Mouse (Mus musculus): Measurements from ENCODE around the gene Olfr1375. TPM values are rescaled to one million over a fixed set of nuclear protein-coding genes. Genes with fewer than 3 reads are reported as not detected.
"Not testable (repeated sequence)": the region's sequence is repeated elsewhere in the genome, so short reads cannot be mapped to it uniquely, and the experiment has no call there.

Gene Olfr1375
- total RNA-seq (2021): not detected
- long read RNA-seq, experiment 1: 0 reads
- long read RNA-seq, experiment 2: 0 reads

- DNase-seq; intact Hi-C loops (cut with DNase I; ENCODE audit: low total_unique reads): not testable (repeated sequence)
Measured at GRCm38 (mm10) chr11:51047809-51048208, at the start of gene Olfr1375. Olfr1375 (plus strand) TSS chr11:51048109.

DNA sequence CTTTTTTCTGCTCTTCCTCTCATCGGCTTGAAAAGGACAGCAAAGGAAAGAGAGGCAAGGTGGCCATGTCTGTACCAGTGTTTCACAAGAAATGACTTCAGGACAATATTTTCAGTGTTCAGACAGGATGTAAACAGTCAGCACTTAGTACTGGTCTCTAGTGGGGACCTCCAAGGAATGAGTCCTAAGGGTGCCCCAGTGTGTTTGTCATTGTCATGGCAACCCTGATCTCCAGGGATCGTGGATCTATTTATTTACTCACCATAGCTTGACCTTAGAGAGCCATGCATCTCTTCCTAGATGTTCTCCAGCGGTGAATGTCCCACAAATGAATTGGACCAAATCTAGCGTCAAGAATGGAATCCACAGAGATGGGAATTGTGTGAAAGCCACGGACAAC lies 44.6 kb upstream of the Olfr1375 start, which contains the start of gene Olfr51:
TSS of gene Olfr51 (plus strand) at position 301 of the 400 bp plus-strand sequence.
- intact Hi-C loops (cut with DNase I; ENCODE audit: low total_unique reads): no loop called here
- DNase-seq: no peak

DNA sequence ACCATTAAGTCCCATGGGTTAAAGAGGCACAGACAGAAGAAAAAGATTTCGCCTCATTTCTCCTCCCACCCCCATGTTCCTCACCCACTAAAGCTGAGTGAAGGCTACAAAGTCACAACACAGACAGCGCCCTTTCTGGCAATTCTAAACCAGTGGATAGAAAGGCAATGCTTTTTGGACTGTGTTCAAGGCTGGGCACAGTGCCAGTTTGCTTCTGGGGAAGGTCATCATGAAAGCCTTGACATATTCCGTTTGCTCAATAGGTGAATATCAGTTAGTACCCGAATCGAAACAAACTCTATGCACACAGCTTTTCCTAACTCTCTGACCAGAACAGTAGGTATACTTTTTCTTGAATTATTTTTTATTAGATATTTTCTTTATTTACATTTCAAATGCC lies 36.1 kb upstream of the Olfr1375 start:
- intact Hi-C loops (cut with DNase I; ENCODE audit: low total_unique reads): no loop called here
- no peak for DNase-seq

- DNase-seq: no peak
- intact Hi-C loops (cut with DNase I; ENCODE audit: low total_unique reads): no loop called here
Measured at GRCm38 (mm10) chr11:51013936-51014335, 34.0 kb upstream of the Olfr1375 start, which contains the start of gene Olfr54. Olfr54 (plus strand) TSS chr11:51014236.

DNA sequence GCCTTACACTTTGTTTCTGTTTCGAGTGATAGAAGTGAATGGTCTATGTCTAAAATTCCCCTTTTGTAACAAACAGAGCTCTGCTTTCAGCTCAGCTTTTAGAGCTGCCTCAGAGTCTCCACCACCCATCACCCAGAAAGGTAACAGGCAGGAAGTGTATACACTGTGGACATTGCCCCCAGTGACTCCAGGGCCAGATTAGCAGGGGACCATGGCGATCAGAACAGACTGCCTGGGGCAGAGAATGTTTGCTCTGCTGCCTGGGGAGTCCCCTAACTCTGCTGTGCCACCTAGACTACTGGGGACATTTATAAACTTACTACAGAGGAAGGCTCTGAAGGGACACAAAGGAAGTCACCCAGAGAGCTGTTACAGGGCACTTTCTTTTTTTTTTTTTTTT lies 31.6 kb upstream of the Olfr1375 start:
- intact Hi-C loops (cut with DNase I; ENCODE audit: low total_unique reads): no loop called here
- DNase-seq: no peak

GRCm38 (mm10) chr11:51026811-51027210 lies 21.1 kb upstream of the Olfr1375 start:
- DNase-seq; intact Hi-C loops (cut with DNase I; ENCODE audit: low total_unique reads): not testable (repeated sequence)

DNA sequence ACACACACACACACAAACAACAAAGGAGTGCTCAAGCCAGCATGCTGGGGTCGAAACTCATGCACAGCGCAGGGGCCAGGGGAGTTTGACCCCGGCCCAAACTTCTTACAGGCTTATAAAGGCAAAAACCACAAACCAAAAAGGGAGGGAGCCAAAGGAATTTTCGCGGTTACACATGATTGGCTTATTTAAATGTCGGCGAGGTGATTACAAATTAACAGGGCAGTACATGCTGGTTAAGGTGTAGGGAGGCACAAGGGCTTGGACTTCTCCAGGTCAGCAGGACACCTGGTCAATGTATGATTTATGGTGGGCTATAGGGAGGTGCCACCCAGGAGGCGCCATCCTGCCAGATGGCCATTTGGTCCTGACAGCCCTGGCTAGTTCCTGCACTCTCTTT lies 18.5 kb upstream of the Olfr1375 start:
- DNase-seq; intact Hi-C loops (cut with DNase I; ENCODE audit: low total_unique reads): not testable (repeated sequence)

DNA sequence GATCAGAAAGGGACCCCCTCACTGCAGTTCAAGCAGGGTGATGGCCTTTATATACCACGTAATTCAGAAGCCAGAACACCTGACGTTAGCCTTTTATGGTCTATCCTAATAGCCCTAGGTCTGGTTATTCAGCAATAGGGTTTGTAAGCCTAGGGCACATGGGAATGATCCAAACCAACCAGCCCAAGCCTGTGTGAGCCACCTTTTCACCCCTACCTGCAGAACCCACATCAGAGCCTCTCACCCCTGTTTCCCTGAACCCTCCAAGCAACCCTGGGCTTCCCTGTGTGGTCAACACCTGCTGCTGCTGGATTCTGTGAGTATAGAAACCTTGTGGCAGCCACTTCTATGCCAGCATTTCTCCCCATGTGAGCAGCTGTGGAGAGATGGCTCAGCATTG lies 17.7 kb upstream of the Olfr1375 start:
- intact Hi-C loops (cut with DNase I; ENCODE audit: low total_unique reads): loop anchor here (5.0 kb wide), 1 partner anchor 88 kb away; the partner anchor contains the start of gene 4933414I15Rik
- DNase-seq: no peak

GRCm38 (mm10) chr11:51032851-51033250 lies 15.1 kb upstream of the Olfr1375 start:
- intact Hi-C loops (cut with DNase I; ENCODE audit: low total_unique reads): loop anchor here (5.0 kb wide), 1 partner anchor 91 kb away; the partner anchor contains the start of gene 4933414I15Rik
- DNase-seq: no peak

GRCm38 (mm10) chr11:51034141-51034540 lies 13.8 kb upstream of the Olfr1375 start:
- intact Hi-C loops (cut with DNase I; ENCODE audit: low total_unique reads): loop anchor here (5.0 kb wide), 1 partner anchor 92 kb away; the partner anchor contains the start of gene 4933414I15Rik
- DNase-seq: not testable (repeated sequence)

DNA sequence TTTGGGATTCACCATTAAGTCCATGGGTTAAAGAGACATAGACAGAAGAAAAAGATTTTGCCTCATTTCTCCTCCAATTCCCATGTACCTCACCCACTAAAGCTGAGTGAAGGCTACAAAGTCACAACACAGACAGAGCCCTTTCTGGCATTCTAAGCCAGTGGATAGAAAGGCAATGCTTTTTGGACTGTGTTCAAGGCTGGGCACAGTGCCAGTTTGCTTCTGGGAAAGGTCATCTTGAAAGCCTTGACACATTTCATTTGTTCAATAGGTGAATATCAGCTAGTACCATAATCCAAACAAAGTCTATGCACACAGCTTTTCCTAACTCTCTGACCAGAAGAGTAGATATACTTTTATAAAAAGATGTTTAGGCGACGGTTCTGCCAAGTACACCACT lies 12.0 kb upstream of the Olfr1375 start:
- no peak for DNase-seq

GRCm38 (mm10) chr11:51044776-51045175 lies 3.1 kb upstream of the Olfr1375 start:
- intact Hi-C loops (cut with DNase I; ENCODE audit: low total_unique reads); DNase-seq: not testable (repeated sequence)

More for the DNA sequence above, 12.0 kb upstream of the Olfr1375 start:
- intact Hi-C loops (cut with DNase I; ENCODE audit: low total_unique reads): no loop called here

- intact Hi-C loops (cut with DNase I; ENCODE audit: low total_unique reads): no loop called here
- no peak for DNase-seq
Measured at GRCm38 (mm10) chr11:51051678-51052077, 3.8 kb downstream of the Olfr1375 start.

GRCm38 (mm10) chr11:51053230-51053629 lies 5.3 kb downstream of the Olfr1375 start:
- DNase-seq: no peak
- intact Hi-C loops (cut with DNase I; ENCODE audit: low total_unique reads): no loop called here

DNA sequence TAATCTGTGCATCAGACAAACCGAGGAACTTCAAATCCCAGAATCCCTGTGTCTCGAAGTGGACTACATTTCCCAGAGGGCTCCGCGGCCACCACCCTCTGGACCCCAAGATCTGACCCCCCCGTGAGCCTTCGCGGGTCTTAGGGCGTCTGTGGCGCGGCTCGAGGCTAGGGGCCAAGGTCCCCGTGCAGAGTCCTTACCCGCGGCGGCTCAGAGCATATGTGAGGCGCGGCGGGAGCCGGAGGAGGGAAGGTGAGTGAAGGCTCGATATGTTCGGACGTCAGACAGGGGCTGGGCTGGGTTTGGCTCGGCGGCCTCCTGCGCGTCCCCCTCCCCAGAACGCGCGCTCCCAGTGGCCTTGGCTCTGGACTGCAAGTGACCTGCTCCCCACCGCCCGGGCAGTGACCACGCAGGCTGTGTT lies 11.3 kb downstream of the Olfr1375 start, which contains the start of gene Zfp354a:
TSS of gene Zfp354a (plus strand) at position 107 of the 421 bp plus-strand sequence.
- intact Hi-C loops (cut with DNase I; ENCODE audit: low total_unique reads): no loop called here
- peak; percentile 69 for DNase-seq

GRCm38 (mm10) chr11:51059640-51060039 lies 11.7 kb downstream of the Olfr1375 start:
- no peak for DNase-seq
- intact Hi-C loops (cut with DNase I; ENCODE audit: low total_unique reads): loop anchor here (10.0 kb wide), 1 partner anchor 225 kb away; no protein-coding TSS in a partner anchor

GRCm38 (mm10) chr11:51060981-51061380 lies 13.1 kb downstream of the Olfr1375 start:
- intact Hi-C loops (cut with DNase I; ENCODE audit: low total_unique reads): loop anchor here (10.0 kb wide), 1 partner anchor 226 kb away; no protein-coding TSS in a partner anchor
- DNase-seq: no peak

GRCm38 (mm10) chr11:51063276-51063675 lies 15.4 kb downstream of the Olfr1375 start:
- intact Hi-C loops (cut with DNase I; ENCODE audit: low total_unique reads): loop anchor here (10.0 kb wide), 1 partner anchor 228 kb away; no protein-coding TSS in a partner anchor
- no peak for DNase-seq

GRCm38 (mm10) chr11:51063841-51064240 lies 15.9 kb downstream of the Olfr1375 start:
- intact Hi-C loops (cut with DNase I; ENCODE audit: low total_unique reads): loop anchor here (10.0 kb wide), 1 partner anchor 229 kb away; no protein-coding TSS in a partner anchor
- DNase-seq: no peak

DNA sequence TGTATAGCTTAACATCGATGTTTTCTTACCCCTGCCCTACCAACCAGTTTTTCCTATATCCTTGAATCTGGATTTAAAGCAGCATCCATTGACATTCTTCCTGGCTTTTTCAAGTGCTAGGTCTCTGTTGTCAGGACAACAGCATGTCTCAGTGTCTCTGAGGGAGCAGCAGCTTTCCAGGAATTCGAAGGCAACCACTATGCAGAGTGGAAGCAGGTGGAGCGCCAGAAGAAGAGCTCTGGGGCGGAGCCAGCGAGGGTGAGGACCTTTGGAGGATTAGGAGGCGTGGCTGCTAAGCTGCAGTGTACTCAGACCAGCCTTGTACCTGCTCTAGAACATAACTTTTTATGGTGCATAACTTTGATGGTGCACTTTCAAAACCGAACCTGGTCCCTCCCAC lies 36.6 kb downstream of the Olfr1375 start:
- DNase-seq: no peak
- intact Hi-C loops (cut with DNase I; ENCODE audit: low total_unique reads): no loop called here

- intact Hi-C loops (cut with DNase I; ENCODE audit: low total_unique reads): no loop called here
- DNase-seq: no peak
Measured at GRCm38 (mm10) chr11:51085269-51085668, 37.4 kb downstream of the Olfr1375 start.

All from gastrocnemius, postnatal 14 days (tissue).